Mouse (Mus musculus): ENCODE data around the gene BC024063.
"Not testable (repeated sequence)": the region's sequence is repeated elsewhere in the genome, so short reads cannot be mapped to it uniquely, and the experiment has no call there.

Gene BC024063

GRCm38 (mm10) chr10:82082728-82083621 is at the start of gene BC024063:
BC024063 (plus strand) TSS chr10:82083353.
- peak; percentile 62 for DNase-seq

GRCm38 (mm10) chr10:82042191-82042590 is 41.0 kb upstream of the BC024063 start:
- no peak for DNase-seq

- no peak for DNase-seq
Observed at GRCm38 (mm10) chr10:82046603-82047002, 36.5 kb upstream of the BC024063 start.

DNA sequence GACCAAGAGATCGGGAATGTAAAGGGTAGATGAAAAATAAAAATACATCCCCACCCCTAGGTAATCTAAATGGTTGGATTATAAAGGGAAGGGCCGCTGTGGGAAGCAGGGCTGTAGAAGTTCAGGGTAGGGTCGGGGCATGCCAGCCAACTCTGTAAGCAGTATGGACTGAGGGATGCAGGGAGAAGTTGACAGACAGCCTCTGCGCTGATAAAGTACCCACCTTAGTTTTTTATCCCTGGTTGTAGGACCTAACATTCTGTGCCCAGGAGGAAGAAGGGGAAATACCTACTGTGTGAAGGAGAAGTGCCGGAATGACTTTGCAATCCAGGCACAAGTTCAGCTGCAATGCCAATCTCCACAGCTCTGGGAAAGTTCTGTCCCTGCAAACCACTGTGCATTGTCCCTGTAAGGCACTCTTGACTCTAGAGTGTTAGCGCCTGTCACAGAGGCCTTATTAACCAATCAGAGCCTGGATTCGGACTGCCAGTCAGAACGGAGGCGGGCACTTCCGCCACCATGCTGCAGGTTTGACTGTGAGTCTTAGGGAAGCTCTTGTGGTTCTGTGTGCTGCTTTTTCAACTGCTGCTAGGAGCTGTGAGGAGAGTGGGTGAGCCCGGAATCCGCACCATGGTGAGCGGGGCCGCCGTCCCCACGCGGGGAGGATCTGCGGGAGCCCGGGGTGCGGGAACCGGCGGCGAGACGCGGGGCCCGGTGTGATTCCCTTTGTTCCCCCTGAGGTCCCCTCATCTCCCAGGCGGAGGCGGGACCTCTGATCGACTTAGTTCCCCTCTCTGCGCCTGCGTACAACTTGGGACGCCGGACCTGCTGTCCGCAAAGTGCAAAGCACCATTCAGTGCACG is 35.3 kb upstream of the BC024063 start, which contains the start of gene Zfp873:
Zfp873 (plus strand) TSS at position 527 of the 863 bp plus-strand sequence.
- peak; percentile 90 to 91 for DNase-seq

GRCm38 (mm10) chr10:82048460-82048804 is 34.7 kb upstream of the BC024063 start:
- DNase-seq = not testable (repeated sequence)

DNA sequence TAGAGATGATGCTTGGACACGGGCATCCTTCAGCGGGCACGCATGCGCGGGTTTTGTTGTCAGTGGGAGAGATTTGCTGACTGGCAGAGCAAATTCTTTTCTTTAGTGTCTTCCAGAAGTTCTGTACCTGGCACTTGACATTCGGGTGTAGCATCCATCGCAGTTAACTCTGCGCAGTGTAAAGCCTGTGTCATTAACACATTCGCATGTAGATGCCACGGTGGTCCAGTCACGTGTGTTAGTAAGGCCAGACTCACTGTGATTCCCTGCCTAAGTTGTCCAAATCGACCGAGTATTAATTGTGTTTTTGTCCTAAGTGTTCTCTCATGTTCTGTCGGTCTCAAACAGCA is 444 bp downstream of the BC024063 start:
- not testable (repeated sequence) for DNase-seq

DNA sequence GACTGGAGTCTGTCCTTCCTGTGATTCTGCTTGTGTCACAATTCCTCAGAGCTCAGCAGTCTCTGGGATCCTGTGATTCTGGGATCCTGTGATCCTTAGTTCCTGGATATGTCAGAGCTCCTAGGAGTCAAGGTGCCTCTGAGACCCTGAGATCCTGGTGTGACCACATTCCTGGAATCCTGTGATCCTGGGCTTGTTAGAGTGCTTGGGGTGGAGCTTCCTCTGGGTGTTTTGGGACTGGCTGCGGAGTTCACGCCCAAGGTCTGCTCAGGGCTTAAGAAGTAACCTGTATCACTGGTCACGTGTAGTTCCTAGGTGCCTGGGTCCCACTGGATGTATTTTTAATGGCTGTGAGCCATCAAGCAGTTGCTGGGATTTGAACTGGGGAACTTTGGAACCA is 34.1 kb downstream of the BC024063 start:
- no peak for DNase-seq

GRCm38 (mm10) chr10:82127850-82128401 is 44.8 kb downstream of the BC024063 start, which contains the start of gene AU041133:
AU041133 (plus strand) TSS chr10:82128013.
- DNase-seq = peak; percentile 84 to 85

GRCm38 (mm10) chr10:82145282-82145681 is 62.1 kb downstream of the BC024063 start:
- DNase-seq = no peak

DNA sequence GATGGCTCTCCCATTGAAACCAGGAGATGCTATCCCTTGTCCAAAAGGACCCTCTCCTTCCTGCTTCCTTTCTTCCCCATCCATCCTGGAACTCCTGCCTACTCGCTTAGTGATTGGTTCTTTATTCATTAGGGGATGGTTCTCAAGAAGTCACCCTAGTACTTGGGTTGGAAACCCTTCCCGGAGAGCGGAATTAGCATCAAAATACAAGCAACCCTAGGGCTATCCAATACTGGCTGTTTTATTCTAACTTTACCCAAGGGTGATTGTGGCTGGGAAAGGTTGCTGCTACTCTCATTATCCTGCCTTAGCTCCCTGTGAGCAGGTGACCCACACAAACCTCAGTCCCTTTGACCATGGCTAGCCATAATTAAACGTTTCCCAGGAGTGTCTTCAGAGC is 64.4 kb downstream of the BC024063 start:
- no peak for DNase-seq
